Mouse (Mus musculus): ENCODE data around the gene Vcam1.
A peak's percentile ranks its signal among the peaks of the same experiment; 100 is the strongest.

Vcam1 gene

DNA sequence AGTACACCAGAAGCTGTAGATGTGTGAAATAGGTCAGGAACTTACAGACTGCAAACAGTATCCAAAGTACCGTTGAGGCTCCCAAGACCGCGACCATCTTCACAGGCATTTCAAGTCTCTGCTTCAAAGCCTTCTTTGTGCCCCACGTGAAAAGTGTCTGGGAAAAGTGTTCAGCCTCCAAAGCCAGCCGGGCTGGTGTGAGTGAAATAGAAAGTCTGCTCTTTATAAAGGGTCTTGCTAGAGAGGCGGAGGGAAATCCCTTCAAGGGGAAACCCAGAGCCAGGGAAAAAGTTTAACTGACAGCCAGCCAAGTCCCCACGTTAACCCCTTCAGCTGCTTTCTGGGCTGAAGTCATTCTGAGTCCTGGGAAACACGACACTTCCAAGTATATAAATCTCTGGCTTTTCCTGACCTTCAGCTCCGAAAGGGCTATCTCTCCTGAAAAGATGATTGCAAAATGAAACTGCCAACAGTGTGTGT is at the start of gene Vcam1:
Vcam1 (minus strand) TSS at position 430 of the 480 bp plus-strand sequence.
- DNase-seq (ENCODE audit: low spot score in 2 of 2), result peak; percentile 77

- DNase-seq (ENCODE audit: low spot score in 2 of 2), result no peak
These were observed 45.6 kb upstream of the Vcam1 start for GRCm38 (mm10) chr3:116175106-116175505.

- no peak for DNase-seq (ENCODE audit: low spot score in 2 of 2)
These were observed 42.0 kb upstream of the Vcam1 start for GRCm38 (mm10) chr3:116171461-116171860.

DNA sequence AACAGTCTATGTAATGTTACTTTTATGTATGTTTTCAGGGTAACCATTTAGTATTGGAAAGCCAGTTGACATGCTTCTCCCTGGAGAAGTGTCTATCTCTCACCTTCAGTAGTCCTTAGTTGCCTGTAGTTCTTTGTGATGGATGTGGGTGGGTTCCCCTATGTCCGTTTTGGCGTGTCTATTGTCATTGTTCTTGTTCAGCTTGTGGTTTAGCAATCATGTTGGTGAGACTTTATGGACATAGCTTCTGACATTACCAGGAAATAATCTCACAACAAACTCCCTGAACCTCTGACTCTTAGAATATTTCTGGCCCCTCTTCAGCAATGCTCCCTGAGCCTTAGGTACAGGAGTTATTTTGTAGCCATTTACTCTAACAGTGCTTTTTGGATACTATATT is 38.6 kb upstream of the Vcam1 start:
- DNase-seq (ENCODE audit: low spot score in 2 of 2), result no peak

DNA sequence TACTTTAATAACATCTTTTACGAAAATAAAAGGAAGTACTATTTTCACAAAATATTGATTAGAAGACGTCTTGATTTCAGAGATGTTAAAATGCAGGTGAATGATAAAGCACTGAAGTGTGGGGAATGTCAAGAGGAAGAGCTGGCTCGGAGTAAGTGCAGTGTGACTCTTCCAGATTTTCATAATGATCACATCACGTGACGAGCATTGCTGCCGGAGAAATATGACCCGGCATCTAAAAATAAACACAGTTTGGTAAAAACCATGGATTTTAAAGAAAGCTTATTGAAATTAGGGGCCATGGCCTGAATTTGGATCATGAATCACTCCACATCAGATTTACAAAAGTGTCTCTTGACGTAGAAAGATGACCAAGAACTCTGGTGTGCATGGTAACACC is 36.8 kb upstream of the Vcam1 start:
- DNase-seq (ENCODE audit: low spot score in 2 of 2), result no peak

GRCm38 (mm10) chr3:116165030-116165429 is 35.5 kb upstream of the Vcam1 start:
- DNase-seq (ENCODE audit: low spot score in 2 of 2), result no peak

- DNase-seq (ENCODE audit: low spot score in 2 of 2), result peak in 1 of 2 experiments; percentile 28
These were observed 34.0 kb upstream of the Vcam1 start for GRCm38 (mm10) chr3:116163517-116163916.

DNA sequence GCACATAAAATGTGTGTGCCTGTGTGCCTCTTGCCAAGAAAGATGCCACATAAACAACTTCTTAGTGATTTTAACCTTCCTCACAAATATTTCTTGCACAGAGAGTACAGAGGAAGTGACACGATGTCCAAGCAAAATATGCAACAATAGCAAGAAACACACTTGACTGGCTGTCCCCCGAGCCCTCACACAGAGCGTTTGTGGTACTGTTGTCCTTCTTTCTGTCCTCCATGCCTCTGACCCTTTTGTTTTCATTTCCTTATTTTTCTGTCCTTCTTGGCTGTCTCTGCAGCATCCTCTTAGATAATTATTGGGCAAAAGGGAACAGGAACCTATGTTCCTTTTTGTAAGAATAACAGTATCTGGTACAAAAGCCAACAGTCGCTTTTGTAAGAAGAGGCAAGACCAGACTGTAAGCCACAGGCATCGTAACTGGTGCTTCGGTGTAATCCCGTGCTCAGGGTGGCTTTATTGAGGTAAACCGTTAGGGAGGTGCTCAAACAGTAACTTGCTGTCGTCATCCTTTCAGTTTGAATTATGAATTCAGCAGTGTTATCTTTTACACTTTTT is 32.7 kb upstream of the Vcam1 start:
- DNase-seq (ENCODE audit: low spot score in 2 of 2), result no peak

- no peak for DNase-seq (ENCODE audit: low spot score in 2 of 2)
These were observed 29.9 kb upstream of the Vcam1 start for GRCm38 (mm10) chr3:116159376-116159775.

GRCm38 (mm10) chr3:116157447-116157990 is 28.0 kb upstream of the Vcam1 start:
- DNase-seq (ENCODE audit: low spot score in 2 of 2), result no peak

GRCm38 (mm10) chr3:116150056-116150632 is 20.7 kb upstream of the Vcam1 start:
- DNase-seq (ENCODE audit: low spot score in 2 of 2), result no peak

DNA sequence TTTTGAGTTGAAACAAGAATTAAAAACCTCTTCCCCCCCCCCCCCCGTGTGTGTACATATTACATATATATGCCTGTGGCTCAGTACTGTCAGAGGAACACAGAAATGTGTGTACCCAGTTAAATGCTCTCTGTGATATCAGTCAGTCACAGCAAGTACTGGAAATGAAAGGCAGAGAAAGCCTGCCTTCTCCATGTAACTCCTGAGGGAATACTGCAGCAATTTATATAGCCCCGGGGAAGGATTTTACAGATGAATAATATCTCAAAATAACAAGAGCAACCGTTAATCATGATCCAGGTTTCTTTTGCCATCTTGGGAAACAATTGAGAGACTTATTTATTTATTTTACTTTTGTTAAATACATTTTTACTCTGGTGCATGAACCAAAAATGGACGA is 19.6 kb upstream of the Vcam1 start:
- no peak for DNase-seq (ENCODE audit: low spot score in 2 of 2)

DNA sequence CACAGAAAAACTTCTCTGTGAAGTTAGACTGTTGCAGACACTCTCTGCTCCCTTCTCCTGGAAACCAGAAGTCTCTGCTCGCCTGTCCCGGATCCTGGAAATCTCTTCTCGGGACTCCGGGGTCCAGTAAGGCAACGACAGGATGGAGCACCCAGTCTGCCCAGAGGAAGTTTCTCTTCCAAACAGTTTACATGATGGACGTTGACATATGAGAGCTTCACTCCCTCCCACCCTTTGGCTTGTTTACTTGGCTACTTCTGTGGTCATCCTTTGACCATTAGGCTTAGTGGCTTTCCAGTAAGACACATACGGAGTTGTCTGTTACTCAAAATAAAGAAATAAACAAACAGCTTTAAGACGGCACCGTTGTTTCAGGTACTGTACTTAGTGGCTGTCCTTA is 19.2 kb upstream of the Vcam1 start:
- no peak for DNase-seq (ENCODE audit: low spot score in 2 of 2)

- no peak for DNase-seq (ENCODE audit: low spot score in 2 of 2)
These were observed 11.7 kb upstream of the Vcam1 start for GRCm38 (mm10) chr3:116141226-116141625.

GRCm38 (mm10) chr3:116139000-116139399 is 9.5 kb upstream of the Vcam1 start:
- DNase-seq (ENCODE audit: low spot score in 2 of 2), result no peak

- no peak for DNase-seq (ENCODE audit: low spot score in 2 of 2)
These were observed 8.6 kb upstream of the Vcam1 start for GRCm38 (mm10) chr3:116138081-116138480.

GRCm38 (mm10) chr3:116133363-116133762 is 3.9 kb upstream of the Vcam1 start:
- DNase-seq (ENCODE audit: low spot score in 2 of 2), result no peak

GRCm38 (mm10) chr3:116130711-116131110 is 1.2 kb upstream of the Vcam1 start:
- DNase-seq (ENCODE audit: low spot score in 2 of 2), result no peak

DNA sequence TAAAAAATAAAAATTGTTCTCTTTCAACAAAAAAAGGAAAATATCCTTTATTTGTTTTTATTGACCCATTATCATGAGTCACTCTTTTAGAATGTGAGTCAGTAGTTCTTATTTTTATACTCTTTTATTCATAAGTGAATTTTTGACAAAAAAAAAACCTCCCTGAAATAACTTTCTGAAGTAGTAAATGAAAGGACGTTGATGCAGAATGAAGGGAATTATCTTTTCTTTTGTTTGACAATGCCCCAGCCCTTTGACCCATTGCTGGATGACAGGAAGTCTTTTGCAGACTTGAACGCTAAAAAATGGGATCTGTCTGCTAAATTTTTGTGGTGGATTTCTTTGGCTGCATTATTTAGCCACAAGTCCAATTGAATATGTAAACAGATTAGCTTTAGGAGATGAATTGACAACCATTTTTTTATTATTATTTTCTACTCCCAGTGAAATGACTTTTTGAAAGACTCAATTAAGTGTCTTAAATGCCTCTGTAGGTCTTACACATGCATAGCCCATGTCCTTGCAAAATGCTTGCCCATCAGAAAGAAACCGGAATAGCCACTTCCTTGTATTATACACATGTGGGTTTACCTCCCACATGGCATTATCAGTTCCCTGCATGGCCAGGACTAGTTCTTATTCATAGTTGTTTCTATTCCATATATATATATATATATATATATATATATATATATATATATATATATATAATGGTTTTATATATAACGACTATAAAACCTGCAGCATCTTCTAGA is 530 bp upstream of the Vcam1 start:
- no peak for DNase-seq (ENCODE audit: low spot score in 2 of 2)

GRCm38 (mm10) chr3:116128311-116129204 is 930 bp downstream of the Vcam1 start:
- no peak for DNase-seq (ENCODE audit: low spot score in 2 of 2)

DNA sequence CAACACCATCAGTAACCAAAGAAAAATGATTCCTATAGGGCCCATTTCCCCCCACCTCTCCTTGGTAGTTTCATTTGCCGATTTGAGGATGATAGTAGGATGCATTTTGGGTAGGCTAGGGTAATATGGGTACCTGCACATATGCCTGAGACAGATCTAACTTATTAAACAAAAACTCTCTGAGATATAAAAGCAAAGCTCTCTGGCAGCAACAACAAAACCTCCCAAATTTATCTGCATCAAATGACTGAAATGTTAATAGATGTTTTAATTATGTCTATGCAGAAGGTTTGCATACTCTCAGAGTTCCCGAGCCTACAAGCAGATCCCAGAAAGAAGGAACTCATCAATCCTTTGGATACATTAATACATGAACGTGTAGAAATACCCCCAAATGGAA is 1.7 kb downstream of the Vcam1 start:
- DNase-seq (ENCODE audit: low spot score in 2 of 2), result no peak

DNA sequence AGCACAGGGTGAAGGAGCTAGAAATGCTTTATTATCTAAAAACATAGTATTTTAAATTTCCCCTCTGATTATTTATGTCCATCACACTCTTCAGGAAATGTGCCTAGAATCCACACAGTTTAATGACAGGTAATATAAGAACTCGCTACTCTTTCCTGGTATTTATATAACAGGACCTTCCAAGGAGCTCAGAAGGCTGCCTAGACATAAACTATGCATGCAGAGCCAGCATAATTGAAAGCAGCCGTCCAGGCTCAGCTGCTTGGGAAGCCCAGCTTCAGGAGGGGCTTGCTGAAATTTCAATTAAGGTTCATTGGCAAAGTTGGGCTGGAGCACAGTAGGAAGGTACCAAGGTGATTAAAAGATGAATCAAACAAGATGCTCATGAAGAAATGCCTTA is 2.2 kb downstream of the Vcam1 start:
- DNase-seq (ENCODE audit: low spot score in 2 of 2), result no peak
